Mouse (Mus musculus) heart, embryonic 14.5 days (tissue): ENCODE measurements around the gene Acvr1b. TPM values are rescaled to one million over a fixed set of nuclear protein-coding genes. Genes with fewer than 3 reads are reported as not detected.

Experiments
- ATAC-seq: fragments of 200-750 bp; cut with Nextera tagmentation; 2 replicates; pipeline ENCODE4 v1.8.0; 2017; ENCODE audit warnings: low read depth, moderate TSS enrichment; ENCODE audit not compliant: insufficient number of reproducible peaks, insufficient read depth, low FRiP score
- H3K27ac ChIP-seq, 2 experiments: fragments of 200-500 bp in 1 of 2; fragments of 300-500 bp in 1 of 2; sonication (generic) in 1 of 2; replicated peaks in 1 of 2; 2 replicates each; pipeline ENCODE4 v1.5.1; 2012 to 2014; ENCODE audit warnings: low read depth in 2 of 2, low read length in 2 of 2, control low read depth in 1 of 2, mild to moderate bottlenecking in 1 of 2, mixed read lengths in 1 of 2; ENCODE audit not compliant: control insufficient read depth in 1 of 2, insufficient read depth in 1 of 2
- H3K27me3 ChIP-seq: fragments of 300-500 bp; sonication (generic); 2 replicates; pipeline ENCODE4 v1.6.1; 2014; ENCODE audit warnings: mild to moderate bottlenecking, low read length, control low read depth; ENCODE audit not compliant: control insufficient read depth, insufficient read depth
- H3K36me3 ChIP-seq: fragments of 300-500 bp; sonication (generic); 2 replicates; pipeline ENCODE4 v1.6.1; 2014; ENCODE audit warnings: mild to moderate bottlenecking, control low read depth, low read length, mixed read lengths; ENCODE audit not compliant: control insufficient read depth, insufficient read depth
- H3K4me1 ChIP-seq, 2 experiments: fragments of 200-500 bp in 1 of 2; fragments of 300-500 bp in 1 of 2; sonication (generic) in 1 of 2; 2 replicates each; pipeline ENCODE4 v1.6.1; 2012 to 2014; ENCODE audit warnings: low read length in 2 of 2, control low read depth in 1 of 2, mixed read lengths in 1 of 2; ENCODE audit not compliant: control insufficient read depth in 2 of 2, insufficient read depth in 2 of 2
- H3K4me2 ChIP-seq: fragments of 300-500 bp; sonication (generic); 2 replicates; pipeline ENCODE4 v1.6.1; 2014; ENCODE audit warnings: mild to moderate bottlenecking, low read length
- H3K4me3 ChIP-seq, 2 experiments: fragments of 200-500 bp in 1 of 2; fragments of 300-500 bp in 1 of 2; sonication (generic) in 1 of 2; 2 replicates each; pipeline ENCODE4 v1.5.1; 2012 to 2014; ENCODE audit warnings: low read length in 2 of 2, mild to moderate bottlenecking in 2 of 2, control low read depth in 1 of 2, low read depth in 1 of 2, moderate library complexity in 1 of 2; ENCODE audit not compliant: control insufficient read depth in 1 of 2, insufficient read depth in 1 of 2
- H3K9ac ChIP-seq: fragments of 300-500 bp; sonication (generic); 2 replicates; pipeline ENCODE4 v1.6.1; 2014; ENCODE audit warnings: mild to moderate bottlenecking, low read length
- H3K9me3 ChIP-seq: fragments of 300-500 bp; sonication (generic); 2 replicates; pipeline ENCODE4 v1.6.1; 2016; ENCODE audit warnings: low read length, control low read depth; ENCODE audit not compliant: control insufficient read depth
- WGBS: fragments of 180-500 bp; shearing (Covaris S2); extraction: QIAGEN DNeasy Blood & Tissue Kit; methylation state at CpG from one replicate; pipeline ENCODE4 v1.1.7; 2014; 5-methylcytosine and 5-hydroxymethylcytosine counted together
- polyA plus RNA-seq: library from polyadenylated mRNA; unstranded; fragments of >200 nt; fragmentation: Nextera tagmentation; extraction: Ambion mirVana; gene quantifications from 2 replicates; pipeline ENCODE4 v1.2.1, GENCODE M21; 2014

Acvr1b gene
- polyA plus RNA-seq, 1 experiment from 2014 or later, result 8.7 TPM

DNA sequence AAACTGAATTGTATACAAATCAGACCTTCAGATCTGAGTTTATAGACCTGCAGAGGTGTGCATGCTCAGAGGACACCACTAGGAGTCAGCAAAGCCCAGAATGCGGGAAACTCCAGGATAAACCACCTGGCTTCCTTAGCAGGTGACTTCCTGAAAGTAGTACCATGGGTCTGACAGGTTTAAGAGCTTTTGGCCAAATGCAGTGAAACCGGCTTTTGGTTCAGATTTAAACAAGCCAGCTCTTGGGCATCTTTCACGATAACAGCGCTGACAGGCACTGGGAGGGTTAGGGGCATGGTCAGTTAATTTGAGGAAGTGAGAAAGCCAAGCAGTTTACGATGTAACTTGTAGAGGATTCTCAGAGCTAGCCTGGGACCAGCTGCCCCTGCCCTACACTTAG is 14.0 kb downstream of the Acvr1b start:
- Histone ChIP-seq H3K27ac (no peak overlapping the region), H3K27me3 (no peaks in the 10 kb centered on the region), H3K4me1 (peaks cover 29 to 45% of the 10 kb centered on the region in 2 experiments), H3K9me3 (0 out of 2 replicates have a peak, but pooled peaks cover 4% of the 10 kb centered on the region), H3K4me2 (no peak overlapping the region), H3K36me3 (peaks cover 11% of the 10 kb centered on the region), H3K9ac (no peak overlapping the region), H3K4me3 (no peak overlapping the region)
- no peak for ATAC-seq
- 84% methylated on average over 5 of the region's 5 CpGs for WGBS

DNA sequence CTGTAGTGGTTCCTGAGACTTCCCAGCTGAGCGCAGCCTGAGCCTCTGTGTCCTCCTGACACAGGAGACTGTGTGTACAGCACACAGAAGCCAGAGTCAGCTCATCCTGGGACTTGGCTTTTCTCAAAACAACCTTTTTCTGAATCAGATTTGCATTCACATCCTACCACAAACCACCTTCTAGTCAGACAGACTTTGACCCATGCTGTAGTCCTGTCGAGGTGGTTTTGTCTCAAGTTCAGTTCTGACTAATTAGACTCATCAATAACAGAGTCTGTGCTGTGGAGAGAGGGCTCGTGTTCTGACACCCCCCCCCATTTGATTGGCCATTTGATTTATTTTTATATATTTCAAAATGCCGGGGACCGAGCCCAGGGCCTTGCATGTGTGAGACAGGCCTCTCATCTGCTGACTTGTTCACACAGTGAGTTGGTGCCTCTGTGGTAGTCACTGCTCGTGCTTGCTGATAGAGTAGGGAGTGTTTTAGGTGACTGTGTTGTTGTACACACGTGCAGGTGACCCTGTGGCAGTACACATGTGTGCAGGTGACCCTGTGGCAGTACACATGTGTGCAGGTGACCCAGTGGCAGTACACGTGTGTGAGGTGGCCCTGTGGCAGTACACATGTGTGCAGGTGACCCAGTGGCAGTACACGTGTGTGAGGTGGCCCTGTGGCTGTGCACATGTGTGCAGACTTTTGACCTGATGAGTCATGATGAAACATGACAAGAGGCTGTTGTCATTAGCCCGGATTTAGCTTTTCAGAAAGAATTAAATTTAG is 16.3 kb downstream of the Acvr1b start:
- WGBS, result 77% methylated on average over 10 of the region's 10 CpGs
- Histone ChIP-seq H3K4me1 (peaks cover 34 to 53% of the 10 kb centered on the region in 2 experiments), H3K27ac (peak overlapping the region in 1 of 2 experiments; percentile 53; a peak in 2 of 4 replicates), H3K4me2 (no peak overlapping the region), H3K9me3 (0 out of 2 replicates have a peak, but pooled peaks cover 4% of the 10 kb centered on the region), H3K27me3 (no peaks in the 10 kb centered on the region), H3K36me3 (peaks cover 25% of the 10 kb centered on the region), H3K9ac (peak overlapping the region; percentile 0; the same call in 1 of the 2 replicates), H3K4me3 (no peak overlapping the region)
- ATAC-seq, result 0 out of 2 replicates have a peak, but pooled peaks have one; percentile 17

DNA sequence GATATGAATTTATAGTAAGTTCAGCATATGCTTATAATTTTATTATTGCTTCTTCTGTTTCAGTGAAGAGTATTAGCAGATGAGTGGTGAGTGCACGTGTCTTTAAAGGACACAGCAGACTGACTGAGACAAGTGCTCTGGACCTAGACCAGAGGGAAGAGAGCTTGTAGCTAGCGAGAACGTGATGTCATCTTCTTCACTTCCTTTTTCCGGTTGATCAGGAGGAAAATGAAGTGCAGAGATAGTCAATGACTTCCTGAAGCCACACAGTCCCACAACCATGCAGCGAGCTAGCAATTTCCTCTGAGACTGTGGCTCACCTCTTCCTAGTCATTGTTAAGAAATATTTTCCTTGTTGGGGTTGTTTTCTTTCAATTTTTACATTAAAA is 16.9 kb downstream of the Acvr1b start:
- peaks cover 31% of the 10 kb centered on the region for H3K36me3 ChIP-seq
- H3K27me3 ChIP-seq, result no peaks in the 10 kb centered on the region
- H3K27ac ChIP-seq, result peak overlapping the region in 1 of 2 experiments; percentile 74; a peak in 2 of 4 replicates
- H3K9ac ChIP-seq, result no peak overlapping the region
- no peak overlapping the region for H3K4me3 ChIP-seq
- H3K4me1 ChIP-seq, result peaks cover 34 to 53% of the 10 kb centered on the region in 2 experiments
- H3K9me3 ChIP-seq, result no peaks in the 10 kb centered on the region
- ATAC-seq, result no peak
- H3K4me2 ChIP-seq, result no peak overlapping the region
- 41% methylated on average over 5 of the region's 5 CpGs for WGBS

DNA sequence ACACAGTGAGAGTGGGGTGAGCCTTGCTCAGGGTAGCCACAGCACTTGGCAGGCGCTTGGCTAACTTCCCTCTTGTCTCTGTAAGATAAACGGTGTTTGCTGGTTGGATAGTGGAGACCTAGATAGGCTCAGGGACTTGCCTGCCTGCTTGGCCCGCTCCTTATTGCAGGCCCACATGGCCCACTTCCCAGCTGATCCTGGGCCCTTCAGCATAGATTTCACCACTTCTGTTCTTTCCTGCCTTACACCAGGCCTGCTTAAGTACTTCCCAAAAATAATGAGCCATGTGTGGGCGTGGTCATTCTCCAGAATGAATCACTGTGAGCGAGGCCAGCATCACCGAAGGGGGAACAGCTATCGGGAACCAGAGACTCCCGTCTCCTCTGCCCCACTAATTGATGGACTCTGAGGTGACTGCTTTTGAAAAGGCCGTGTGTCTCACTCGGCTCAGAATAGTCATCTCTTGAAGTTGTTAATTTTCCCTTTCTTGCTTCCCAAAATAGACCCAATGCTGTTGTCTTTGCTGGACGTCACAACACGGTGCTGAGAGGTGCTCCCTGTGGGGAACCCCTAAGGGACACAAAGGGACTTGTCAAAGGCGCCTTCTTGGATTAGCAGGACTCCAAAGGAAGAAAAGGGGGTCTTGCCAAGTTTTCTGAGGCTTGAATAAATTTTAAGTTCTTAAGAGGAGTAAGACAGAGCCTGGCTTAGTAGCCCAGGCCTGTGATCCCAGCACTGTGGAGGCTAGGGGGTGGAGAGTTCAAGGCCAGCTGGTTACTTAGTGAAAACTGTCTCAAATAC is 17.8 kb downstream of the Acvr1b start:
- H3K4me1 ChIP-seq, result peaks cover 34 to 53% of the 10 kb centered on the region in 2 experiments
- WGBS, result 13% methylated on average over 13 of the region's 13 CpGs
- ATAC-seq, result peak; percentile 52
- peak overlapping the region; percentile 60 for H3K9ac ChIP-seq
- H3K9me3 ChIP-seq, result no peaks in the 10 kb centered on the region
- peak overlapping the region; percentile 67 to 74 for H3K27ac ChIP-seq
- H3K4me2 ChIP-seq, result peak overlapping the region; percentile 24
- H3K4me3 ChIP-seq, result no peak overlapping the region
- peaks cover 34% of the 10 kb centered on the region for H3K36me3 ChIP-seq
- H3K27me3 ChIP-seq, result no peaks in the 10 kb centered on the region

DNA sequence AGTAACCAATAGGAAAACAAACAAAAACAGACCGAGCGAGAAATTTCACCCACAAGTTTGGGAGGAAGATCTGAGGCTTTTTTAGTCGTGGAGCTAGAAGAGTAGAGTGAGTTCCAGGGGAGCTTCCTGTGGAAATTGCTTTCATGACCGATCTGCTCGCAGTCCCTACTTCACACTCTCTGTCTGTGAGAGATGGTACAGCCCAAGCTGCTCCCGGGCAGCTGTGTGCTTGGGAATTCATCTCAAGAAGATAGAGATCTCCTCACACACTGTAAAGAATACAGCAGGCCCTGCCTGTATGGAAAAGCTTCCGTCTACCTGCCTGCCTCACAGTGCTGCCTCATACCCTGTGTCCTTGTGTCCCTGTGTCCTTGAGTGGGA is 18.4 kb downstream of the Acvr1b start:
- Histone ChIP-seq H3K4me2 (peak overlapping the region; percentile 24; the same call in 1 of the 2 replicates), H3K27ac (peak overlapping the region; percentile 67 to 74), H3K4me1 (peaks cover 34 to 53% of the 10 kb centered on the region in 2 experiments), H3K9ac (peak overlapping the region; percentile 60), H3K9me3 (no peaks in the 10 kb centered on the region), H3K27me3 (no peaks in the 10 kb centered on the region), H3K36me3 (peaks cover 38% of the 10 kb centered on the region), H3K4me3 (no peak overlapping the region)
- 42% methylated on average over 7 of the region's 7 CpGs for WGBS
- no peak for ATAC-seq

DNA sequence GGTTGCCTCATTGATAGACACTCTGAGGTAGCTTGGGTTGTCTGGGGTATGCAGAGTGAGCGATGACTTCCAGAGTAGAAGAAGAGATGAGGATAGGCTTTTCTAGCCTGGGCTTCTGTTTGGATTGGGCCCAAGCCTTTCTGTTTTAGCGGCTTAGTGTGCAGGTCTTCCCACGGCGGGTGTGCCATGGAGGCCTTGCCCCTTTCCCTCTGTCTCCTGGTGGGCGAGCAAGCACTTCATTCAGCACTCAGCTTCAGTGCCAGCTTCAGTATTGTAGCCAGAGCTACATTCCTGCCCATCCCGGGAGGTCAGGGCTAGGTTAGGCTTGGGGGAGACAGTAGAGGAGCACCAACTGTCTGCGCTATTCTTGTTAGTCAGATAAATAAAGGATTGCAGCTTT is 18.8 kb downstream of the Acvr1b start:
- peak overlapping the region; percentile 60; the same call in 1 of the 2 replicates for H3K9ac ChIP-seq
- peak overlapping the region; percentile 24; the same call in 1 of the 2 replicates for H3K4me2 ChIP-seq
- H3K36me3 ChIP-seq, result peaks cover 38% of the 10 kb centered on the region
- H3K27ac ChIP-seq, result peak overlapping the region; percentile 67 to 74; a peak in 3 of 4 replicates
- H3K4me1 ChIP-seq, result peaks cover 34 to 54% of the 10 kb centered on the region in 2 experiments
- no peaks in the 10 kb centered on the region for H3K9me3 ChIP-seq
- H3K4me3 ChIP-seq, result no peak overlapping the region
- no peak for ATAC-seq
- no peaks in the 10 kb centered on the region for H3K27me3 ChIP-seq
- 55% methylated on average over 7 of the region's 7 CpGs for WGBS

DNA sequence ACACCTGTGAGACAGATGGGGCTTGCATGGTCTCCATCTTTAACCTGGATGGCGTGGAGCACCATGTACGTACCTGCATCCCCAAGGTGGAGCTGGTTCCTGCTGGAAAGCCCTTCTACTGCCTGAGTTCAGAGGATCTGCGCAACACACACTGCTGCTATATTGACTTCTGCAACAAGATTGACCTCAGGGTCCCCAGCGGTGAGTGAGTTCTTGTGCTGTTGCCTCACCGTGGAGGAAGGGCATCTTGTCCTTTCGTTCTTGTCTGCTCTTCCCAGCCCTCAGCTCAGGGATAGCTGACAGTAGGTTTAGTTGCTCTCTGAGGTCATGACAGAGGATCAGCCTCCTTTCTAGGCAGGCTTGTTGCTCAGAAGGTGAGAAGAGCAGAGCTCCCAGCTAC is 20.1 kb downstream of the Acvr1b start:
- H3K36me3 ChIP-seq, result peaks cover 47% of the 10 kb centered on the region
- H3K27me3 ChIP-seq, result no peaks in the 10 kb centered on the region
- no peak for ATAC-seq
- no peak overlapping the region for H3K9ac ChIP-seq
- WGBS, result 91% methylated on average over 6 of the region's 6 CpGs
- H3K4me1 ChIP-seq, result peaks cover 34 to 56% of the 10 kb centered on the region in 2 experiments
- H3K4me2 ChIP-seq, result no peak overlapping the region
- no peak overlapping the region for H3K27ac ChIP-seq
- H3K9me3 ChIP-seq, result no peaks in the 10 kb centered on the region
- H3K4me3 ChIP-seq, result no peak overlapping the region
